Mouse (Mus musculus): ENCODE measurements around the gene Knop1.

GRCm38 (mm10) chr7:118807899-118808298 lies 48.2 kb downstream of the Knop1 start:
- TF ChIP-seq CTCF (IDR thresholded peaks at IDR 0.05; ENCODE audit: extremely low read depth, insufficient read depth, insufficient read length, insufficient replicate concordance) (no peak), POLR2A (IDR thresholded peaks at IDR 0.05; ENCODE audit: low read depth, low read length) (no peak)

Data from spleen, adult 2 months (tissue).